Mouse (Mus musculus): Measurements from ENCODE around the gene Iqcd. TPM values are rescaled to one million over a fixed set of nuclear protein-coding genes. Genes with fewer than 3 reads are reported as not detected.

The Iqcd gene
- polyA plus RNA-seq, 1 experiment from 2014 or later = 0.54 TPM

DNA sequence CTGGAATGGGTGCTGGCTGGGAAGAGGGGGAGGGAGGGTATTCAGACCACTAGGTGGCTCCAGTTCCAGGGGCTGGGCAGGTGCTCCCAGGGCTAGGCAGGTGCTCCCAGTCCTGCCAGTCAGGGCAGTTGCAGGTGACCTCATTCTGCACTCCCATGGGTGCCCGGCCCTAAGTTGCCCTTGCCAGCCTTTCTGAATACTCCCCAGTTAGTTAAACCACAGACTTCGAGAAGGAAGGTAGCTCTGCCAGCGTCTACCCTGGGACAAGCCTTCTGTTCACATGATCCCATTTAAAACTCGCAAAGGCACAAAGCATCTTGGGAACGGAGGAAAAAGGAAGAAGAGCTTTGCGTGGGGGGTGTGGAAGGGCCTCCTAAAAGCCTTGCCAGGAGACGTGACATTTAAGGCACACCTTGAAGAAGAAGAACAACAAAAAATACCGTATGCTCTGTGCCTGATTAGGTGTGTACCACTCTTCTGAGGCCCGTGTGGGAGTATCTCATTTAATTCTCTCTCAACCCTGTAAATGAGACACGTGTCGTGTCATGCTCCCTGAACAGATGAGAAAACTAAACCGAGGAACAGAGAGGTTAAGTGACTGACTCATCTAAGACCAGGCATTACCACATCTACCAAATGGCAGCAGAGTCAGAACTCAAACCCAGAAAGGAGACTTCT, 59.1 kb downstream of the Iqcd start:
- H3K9me3 ChIP-seq (ENCODE audit: control insufficient read depth, low read depth, low read length) = no peaks in the 10 kb centered on the region
- H3K27me3 ChIP-seq (ENCODE audit: control insufficient read depth, insufficient read depth, low read length) = peaks cover 17% of the 10 kb centered on the region
- H3K27ac ChIP-seq (ENCODE audit: low read length) = no peak overlapping the region
- WGBS = 34% methylated on average over 12 of the region's 12 CpGs
- peaks cover 10% of the 10 kb centered on the region for H3K4me1 ChIP-seq (ENCODE audit: control insufficient read depth, insufficient read depth, low read length)
- no peak overlapping the region for H3K9ac ChIP-seq (replicated peaks; ENCODE audit: low read depth, low read length)
- no peak overlapping the region for H3K4me3 ChIP-seq (ENCODE audit: low read depth, low read length)
- no peak for ATAC-seq (ENCODE audit: insufficient number of reproducible peaks, insufficient read depth, low FRiP score, low read depth)
- H3K4me2 ChIP-seq (replicated peaks; ENCODE audit: low read depth, low read length) = peak overlapping the region; percentile 50
- H3K36me3 ChIP-seq (ENCODE audit: control insufficient read depth, insufficient read depth, low read length) = no peaks in the 10 kb centered on the region

DNA sequence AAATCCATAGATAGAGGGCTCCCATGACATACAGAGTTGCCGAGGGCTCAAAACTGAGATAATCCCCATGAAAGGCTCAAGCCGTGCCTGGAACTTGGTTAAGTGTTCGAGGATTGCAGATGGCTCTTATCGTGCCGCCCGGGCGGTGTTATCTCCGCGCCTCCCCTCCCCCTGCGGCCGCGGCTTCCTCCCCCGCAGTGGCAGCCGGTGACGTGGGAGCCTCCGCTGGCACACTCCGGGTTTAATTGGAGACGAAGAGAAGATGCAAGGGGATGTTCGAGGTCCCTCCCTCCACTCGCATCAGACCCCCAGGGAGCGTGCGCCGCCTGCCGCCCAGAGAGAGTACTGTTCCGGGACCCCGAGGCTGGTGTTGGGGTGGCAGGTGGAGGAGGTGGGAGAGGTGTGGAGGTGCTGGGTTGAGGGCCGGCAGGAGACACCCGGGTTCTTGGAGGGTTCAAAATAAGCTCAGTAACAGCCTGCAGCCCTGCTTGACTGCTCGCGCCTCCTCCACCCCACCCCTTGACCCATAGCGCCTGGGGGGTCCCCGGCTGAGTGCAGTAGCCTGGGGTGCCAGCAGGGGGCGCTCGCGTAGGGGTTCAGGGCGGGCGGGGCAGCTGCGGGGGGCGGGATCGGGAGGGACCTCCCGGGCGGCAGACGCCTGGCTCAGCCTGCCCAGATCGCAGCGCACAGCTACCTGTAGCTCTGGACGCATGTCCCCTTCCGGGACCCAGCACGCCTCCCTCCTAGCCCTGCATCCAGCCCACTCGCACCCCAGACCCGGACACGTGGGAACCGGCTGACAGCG, 60.0 kb downstream of the Iqcd start, which contains the start of gene Rasal1:
Gene Rasal1, plus strand, starts transcription at position 244 of the 805 bp plus-strand sequence.
- WGBS = 1% methylated on average over 53 of the region's 53 CpGs
- Histone ChIP-seq H3K27me3 (ENCODE audit: control insufficient read depth, insufficient read depth, low read length) (peaks cover 17% of the 10 kb centered on the region), H3K4me1 (ENCODE audit: control insufficient read depth, insufficient read depth, low read length) (peaks cover 10% of the 10 kb centered on the region), H3K4me3 (ENCODE audit: low read depth, low read length) (peak within 1 kb of the TSS; percentile 15), H3K9me3 (ENCODE audit: control insufficient read depth, low read depth, low read length) (no peaks in the 10 kb centered on the region), H3K36me3 (ENCODE audit: control insufficient read depth, insufficient read depth, low read length) (no peaks in the 10 kb centered on the region), H3K27ac (ENCODE audit: low read length) (no peak within 1 kb of the TSS), H3K4me2 (replicated peaks; ENCODE audit: low read depth, low read length) (peak within 1 kb of the TSS; percentile 50), H3K9ac (replicated peaks; ENCODE audit: low read depth, low read length) (no peak within 1 kb of the TSS)
- ATAC-seq (ENCODE audit: insufficient number of reproducible peaks, insufficient read depth, low FRiP score, low read depth) = peak; percentile 51

DNA sequence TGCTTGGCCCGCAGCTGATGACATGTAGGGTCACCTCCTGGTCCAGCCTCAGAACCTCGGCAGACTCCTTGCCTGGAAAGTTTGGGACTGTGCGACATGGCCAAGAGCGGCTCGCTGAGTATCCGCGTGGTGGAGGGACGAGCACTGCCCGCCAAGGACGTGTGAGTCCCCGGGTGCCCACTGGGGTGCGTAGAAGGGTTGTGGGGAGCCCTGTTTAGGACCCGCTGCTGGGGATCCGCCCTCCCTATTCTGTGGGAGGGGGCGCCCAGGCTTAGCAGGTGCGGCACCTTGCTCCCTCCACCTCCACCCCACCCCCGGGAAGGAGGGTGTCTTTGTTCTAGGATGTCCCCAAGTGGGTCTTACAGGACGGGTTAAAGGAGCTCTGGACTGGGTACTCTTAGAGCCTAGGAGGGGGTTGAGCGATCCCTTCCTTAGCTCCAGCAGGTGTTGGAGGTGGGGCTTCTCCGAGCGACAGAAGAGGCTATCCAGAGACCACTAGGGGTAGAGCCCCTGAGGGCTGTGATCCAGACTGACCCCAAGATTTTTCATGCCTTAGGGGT, 60.6 kb downstream of the Iqcd start:
- Histone ChIP-seq H3K36me3 (ENCODE audit: control insufficient read depth, insufficient read depth, low read length) (no peaks in the 10 kb centered on the region), H3K4me2 (replicated peaks; ENCODE audit: low read depth, low read length) (peak overlapping the region; percentile 50), H3K9ac (replicated peaks; ENCODE audit: low read depth, low read length) (no peak overlapping the region), H3K27me3 (ENCODE audit: control insufficient read depth, insufficient read depth, low read length) (peaks cover 17% of the 10 kb centered on the region), H3K9me3 (ENCODE audit: control insufficient read depth, low read depth, low read length) (no peaks in the 10 kb centered on the region), H3K4me3 (ENCODE audit: low read depth, low read length) (peak overlapping the region; percentile 15), H3K4me1 (ENCODE audit: control insufficient read depth, insufficient read depth, low read length) (peaks cover 10% of the 10 kb centered on the region), H3K27ac (ENCODE audit: low read length) (no peak overlapping the region)
- peak; percentile 30; the same call in 1 of the 2 replicates for ATAC-seq (ENCODE audit: insufficient number of reproducible peaks, insufficient read depth, low FRiP score, low read depth)
- WGBS = 4% methylated on average over 21 of the region's 21 CpGs

DNA sequence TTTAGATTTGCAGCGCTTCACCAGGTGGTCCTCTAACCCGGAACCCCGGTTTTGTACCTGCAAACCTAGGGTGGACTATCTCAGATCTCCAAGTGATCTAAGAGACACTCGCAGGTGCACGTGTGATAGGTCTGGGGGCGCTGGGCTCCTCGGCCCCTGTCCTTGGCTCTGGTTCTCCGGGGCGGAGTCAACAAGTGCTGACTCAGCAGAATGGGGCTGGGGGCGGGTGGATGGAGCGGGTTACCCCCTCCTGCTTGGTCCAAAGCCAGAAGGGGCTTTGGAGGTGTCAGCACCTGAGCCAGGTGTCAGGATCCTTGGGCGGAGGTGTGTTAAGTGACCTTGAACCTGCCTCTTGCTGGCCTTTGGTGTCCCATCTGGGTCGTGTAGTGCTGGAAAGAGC, 61.1 kb downstream of the Iqcd start:
- Histone ChIP-seq H3K9me3 (ENCODE audit: control insufficient read depth, low read depth, low read length) (no peaks in the 10 kb centered on the region), H3K27me3 (ENCODE audit: control insufficient read depth, insufficient read depth, low read length) (peaks cover 17% of the 10 kb centered on the region), H3K9ac (replicated peaks; ENCODE audit: low read depth, low read length) (no peak overlapping the region), H3K36me3 (ENCODE audit: control insufficient read depth, insufficient read depth, low read length) (no peaks in the 10 kb centered on the region), H3K4me3 (ENCODE audit: low read depth, low read length) (no peak overlapping the region), H3K27ac (ENCODE audit: low read length) (no peak overlapping the region), H3K4me2 (replicated peaks; ENCODE audit: low read depth, low read length) (no peak overlapping the region), H3K4me1 (ENCODE audit: control insufficient read depth, insufficient read depth, low read length) (peaks cover 10% of the 10 kb centered on the region)
- WGBS = 15% methylated on average over 13 of the region's 13 CpGs
- ATAC-seq (ENCODE audit: insufficient number of reproducible peaks, insufficient read depth, low FRiP score, low read depth) = no peak

DNA sequence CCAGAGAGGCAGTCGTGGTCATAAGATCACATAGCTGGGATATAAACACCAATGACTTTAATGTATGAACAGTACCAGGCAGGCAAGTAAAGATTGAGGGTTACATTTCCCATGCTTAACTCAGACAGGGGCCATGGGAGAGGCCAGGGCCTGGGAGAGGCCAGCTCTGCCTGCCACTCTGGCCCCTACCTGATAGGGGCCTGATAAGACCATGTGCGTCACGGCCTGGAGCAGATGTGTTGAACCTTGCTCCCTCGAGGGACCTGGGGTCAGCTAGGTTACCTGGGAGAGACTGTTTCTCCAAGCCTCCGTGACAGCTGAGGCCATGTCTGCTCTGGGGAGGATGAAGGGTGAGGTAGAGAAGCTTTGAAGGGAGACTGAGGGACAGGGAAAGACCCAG, 62.4 kb downstream of the Iqcd start:
- no peak overlapping the region for H3K4me3 ChIP-seq (ENCODE audit: low read depth, low read length)

DNA sequence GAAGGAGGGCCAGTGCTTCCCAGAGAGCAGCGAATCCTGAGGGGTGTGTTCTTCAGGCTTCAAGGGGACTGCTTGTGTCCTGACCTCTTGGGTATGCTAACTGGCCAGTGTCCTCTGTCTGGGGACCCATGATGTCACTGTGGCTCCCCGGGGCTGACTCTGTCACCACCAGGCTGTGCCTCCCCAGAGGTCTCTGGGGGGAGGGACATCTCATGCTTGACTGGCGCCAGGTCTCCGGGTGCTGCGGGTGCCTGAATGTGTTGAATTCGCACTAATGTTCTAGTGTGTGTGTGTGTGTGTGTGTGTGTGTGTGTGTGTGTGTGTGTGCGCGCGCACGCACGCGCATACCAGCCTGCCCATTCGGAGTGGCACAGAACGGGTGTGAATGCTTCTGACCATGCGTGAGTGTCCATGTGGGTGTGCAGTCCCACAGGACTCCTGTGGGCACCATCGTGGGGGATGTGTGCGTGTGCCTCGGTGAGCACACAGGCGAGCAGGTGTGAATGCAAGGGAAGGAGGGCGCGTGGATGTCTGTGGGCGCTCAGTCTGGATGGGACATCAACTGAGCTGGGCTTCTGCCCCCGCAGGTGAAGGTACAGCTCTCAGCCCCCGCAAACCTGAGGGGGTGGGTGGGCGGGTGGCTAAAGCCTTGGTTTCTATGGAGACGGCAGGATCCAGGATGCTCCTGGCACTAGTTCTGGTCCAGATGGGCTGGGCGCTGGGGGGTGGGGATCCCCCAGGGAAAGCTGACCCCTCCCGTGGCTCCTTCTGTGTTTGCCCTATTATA, 64.3 kb downstream of the Iqcd start:
- Histone ChIP-seq H3K9me3 (ENCODE audit: control insufficient read depth, low read depth, low read length) (no peaks in the 10 kb centered on the region), H3K4me1 (ENCODE audit: control insufficient read depth, insufficient read depth, low read length) (peaks cover 10% of the 10 kb centered on the region), H3K4me3 (ENCODE audit: low read depth, low read length) (no peak overlapping the region), H3K9ac (replicated peaks; ENCODE audit: low read depth, low read length) (no peak overlapping the region), H3K27ac (ENCODE audit: low read length) (no peak overlapping the region), H3K27me3 (ENCODE audit: control insufficient read depth, insufficient read depth, low read length) (peaks cover 17% of the 10 kb centered on the region), H3K4me2 (replicated peaks; ENCODE audit: low read depth, low read length) (no peak overlapping the region), H3K36me3 (ENCODE audit: control insufficient read depth, insufficient read depth, low read length) (no peaks in the 10 kb centered on the region)
- no peak for ATAC-seq (ENCODE audit: insufficient number of reproducible peaks, insufficient read depth, low FRiP score, low read depth)
- 77% methylated on average over 28 of the region's 28 CpGs for WGBS

More for the DNA sequence above, 62.4 kb downstream of the Iqcd start:
- peaks cover 17% of the 10 kb centered on the region for H3K27me3 ChIP-seq (ENCODE audit: control insufficient read depth, insufficient read depth, low read length)
- H3K4me2 ChIP-seq (replicated peaks; ENCODE audit: low read depth, low read length) = no peak overlapping the region
- no peaks in the 10 kb centered on the region for H3K36me3 ChIP-seq (ENCODE audit: control insufficient read depth, insufficient read depth, low read length)
- 56% methylated on average over 5 of the region's 5 CpGs for WGBS
- ATAC-seq (ENCODE audit: insufficient number of reproducible peaks, insufficient read depth, low FRiP score, low read depth) = no peak
- no peak overlapping the region for H3K9ac ChIP-seq (replicated peaks; ENCODE audit: low read depth, low read length)
- H3K4me1 ChIP-seq (ENCODE audit: control insufficient read depth, insufficient read depth, low read length) = peaks cover 10% of the 10 kb centered on the region
- H3K9me3 ChIP-seq (ENCODE audit: control insufficient read depth, low read depth, low read length) = no peaks in the 10 kb centered on the region
- no peak overlapping the region for H3K27ac ChIP-seq (ENCODE audit: low read length)

- Histone ChIP-seq H3K27me3 (ENCODE audit: control insufficient read depth, insufficient read depth, low read length) (peaks cover 17% of the 10 kb centered on the region), H3K4me3 (ENCODE audit: low read depth, low read length) (no peak overlapping the region), H3K4me1 (ENCODE audit: control insufficient read depth, insufficient read depth, low read length) (peaks cover 6% of the 10 kb centered on the region), H3K9me3 (ENCODE audit: control insufficient read depth, low read depth, low read length) (no peaks in the 10 kb centered on the region), H3K36me3 (ENCODE audit: control insufficient read depth, insufficient read depth, low read length) (no peaks in the 10 kb centered on the region), H3K27ac (ENCODE audit: low read length) (no peak overlapping the region), H3K4me2 (replicated peaks; ENCODE audit: low read depth, low read length) (no peak overlapping the region), H3K9ac (replicated peaks; ENCODE audit: low read depth, low read length) (no peak overlapping the region)
- WGBS = 84% methylated on average over 2 of the region's 2 CpGs
- ATAC-seq (ENCODE audit: insufficient number of reproducible peaks, insufficient read depth, low FRiP score, low read depth) = no peak
Observed at GRCm38 (mm10) chr5:120653873-120654272, 65.1 kb downstream of the Iqcd start.

- H3K9ac ChIP-seq (replicated peaks; ENCODE audit: low read depth, low read length) = no peak overlapping the region
- H3K4me1 ChIP-seq (ENCODE audit: control insufficient read depth, insufficient read depth, low read length) = no peaks in the 10 kb centered on the region
- H3K4me3 ChIP-seq (ENCODE audit: low read depth, low read length) = no peak overlapping the region
- WGBS = 73% methylated on average over 12 of the region's 12 CpGs
- no peaks in the 10 kb centered on the region for H3K36me3 ChIP-seq (ENCODE audit: control insufficient read depth, insufficient read depth, low read length)
- H3K27ac ChIP-seq (ENCODE audit: low read length) = no peak overlapping the region
- H3K4me2 ChIP-seq (replicated peaks; ENCODE audit: low read depth, low read length) = no peak overlapping the region
- H3K27me3 ChIP-seq (ENCODE audit: control insufficient read depth, insufficient read depth, low read length) = no peaks in the 10 kb centered on the region
- no peaks in the 10 kb centered on the region for H3K9me3 ChIP-seq (ENCODE audit: control insufficient read depth, low read depth, low read length)
- ATAC-seq (ENCODE audit: insufficient number of reproducible peaks, insufficient read depth, low FRiP score, low read depth) = no peak
Observed at GRCm38 (mm10) chr5:120656281-120656751, 67.5 kb downstream of the Iqcd start.
